Mouse (Mus musculus) MN1 (cell line): Measurements from ENCODE around the gene Igsf3.
A peak's percentile ranks its signal among the peaks of the same experiment; 100 is the strongest.

Experiments
- DNase-seq: peaks from one replicate; pipeline ENCODE4 v3.0.0-alpha.2; 2016; ENCODE audit warnings: low spot score

The Igsf3 gene

DNA sequence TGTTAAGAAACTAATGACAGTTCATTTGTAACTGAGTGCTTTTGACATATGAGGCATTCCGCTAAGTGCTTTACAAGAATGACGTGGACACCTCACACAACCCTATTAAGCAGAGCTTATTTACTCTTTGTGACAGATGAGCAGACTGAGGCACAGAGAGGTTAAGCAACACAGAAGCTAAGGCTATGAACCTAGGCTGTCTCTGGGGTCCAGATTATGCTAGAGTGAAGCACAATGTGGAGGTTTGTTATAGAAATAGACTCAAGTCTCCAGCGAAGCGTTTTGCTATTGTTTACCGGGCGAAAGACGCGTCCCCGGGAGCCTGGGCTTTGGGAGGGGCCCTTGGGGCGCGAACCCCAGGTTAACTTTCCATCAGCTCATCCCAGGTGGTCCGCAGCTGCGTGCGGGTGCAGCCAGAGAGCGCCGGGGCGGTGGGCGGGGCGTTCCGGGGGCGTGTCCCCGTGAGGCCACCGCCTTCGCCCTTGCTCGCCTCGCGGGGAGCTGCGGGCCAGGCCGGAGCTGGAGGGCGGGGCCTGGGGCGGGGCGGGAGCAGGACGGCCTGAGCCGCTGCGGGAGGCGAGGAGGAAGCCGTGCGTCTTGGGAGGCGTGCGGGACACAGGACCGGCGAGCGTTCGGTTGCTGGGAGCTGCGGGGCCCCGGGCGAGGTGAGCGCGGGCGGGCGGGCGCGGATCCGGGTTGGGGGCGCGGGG is at the start of gene Igsf3:
TSS of gene Igsf3 (plus strand) at position 546 of the 710 bp plus-strand sequence.
- peak; percentile 76 for DNase-seq

DNA sequence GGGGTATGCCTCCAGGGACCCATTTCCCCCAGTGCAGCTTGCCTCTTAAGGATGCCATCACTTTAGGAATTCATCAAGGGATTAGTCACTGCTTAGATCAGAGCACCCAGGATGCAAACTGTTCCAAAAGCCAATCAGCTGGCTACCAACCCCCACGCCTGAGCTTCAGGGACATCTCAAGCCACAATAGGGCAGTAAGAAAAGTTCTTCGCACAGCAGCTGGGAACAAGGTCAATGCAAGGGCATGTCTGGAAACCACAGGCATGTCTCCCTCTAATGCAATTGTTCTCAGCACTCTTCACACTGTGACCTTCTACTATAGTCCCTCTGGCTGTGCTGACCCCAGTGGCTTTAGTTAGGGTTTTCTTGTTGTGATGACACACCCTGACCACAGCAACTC is 49.6 kb upstream of the Igsf3 start:
- no peak for DNase-seq

DNA sequence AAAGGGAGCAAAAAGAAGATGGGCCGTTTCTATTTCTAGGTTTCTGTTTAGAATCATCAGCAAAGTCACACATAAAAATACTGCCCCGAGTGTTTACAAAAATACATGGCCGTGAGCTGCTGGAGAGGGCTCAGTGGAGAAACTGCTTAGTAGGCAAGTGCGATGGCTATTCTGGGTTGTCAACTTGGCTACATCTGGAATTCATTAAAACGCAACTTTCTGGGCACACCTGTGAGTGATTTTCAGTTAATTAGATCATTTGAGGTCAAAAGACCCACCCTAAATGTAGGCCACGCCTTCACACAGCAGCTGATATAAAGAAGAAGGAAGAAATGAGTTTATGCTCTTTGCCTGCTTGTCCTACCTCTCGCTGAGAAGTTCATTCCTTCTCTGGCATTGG is 48.3 kb upstream of the Igsf3 start:
- DNase-seq = no peak

DNA sequence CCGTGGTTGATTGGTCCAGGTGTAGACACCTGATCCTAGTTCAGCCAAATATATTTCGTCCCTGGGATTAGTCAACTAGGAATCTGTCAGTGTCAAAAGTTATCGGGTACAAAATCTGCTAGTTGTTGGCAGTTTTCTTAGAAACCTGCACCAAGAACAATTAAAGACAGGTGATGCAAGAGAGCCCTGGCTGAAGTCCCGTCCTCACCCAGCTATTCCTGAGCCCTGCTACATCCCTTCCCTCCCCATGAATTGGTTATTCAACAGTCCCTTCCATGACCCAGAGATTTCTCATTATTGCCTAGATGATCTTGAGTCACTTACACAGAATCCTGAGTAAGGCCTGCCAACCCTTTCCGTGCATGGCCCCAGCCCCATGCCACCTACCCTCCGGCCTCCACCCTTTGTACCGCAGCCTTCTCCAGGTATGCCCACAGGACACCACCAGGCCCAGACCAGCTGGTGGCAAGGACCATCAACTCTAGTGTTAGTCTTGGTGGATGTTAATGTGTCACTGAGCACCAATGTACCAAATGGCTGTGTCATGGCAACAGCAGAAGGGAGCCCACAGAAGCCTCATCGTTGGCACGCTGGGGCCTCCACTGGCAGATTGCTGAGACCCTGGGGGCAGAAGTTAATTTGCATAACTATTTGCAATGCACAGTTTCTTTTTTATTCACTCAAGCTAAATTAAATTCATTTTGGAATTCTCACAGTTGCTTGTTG is 33.5 kb upstream of the Igsf3 start:
- no peak for DNase-seq

- no peak for DNase-seq
Measured at GRCm38 (mm10) chr3:101344246-101344645, 32.6 kb upstream of the Igsf3 start.

DNA sequence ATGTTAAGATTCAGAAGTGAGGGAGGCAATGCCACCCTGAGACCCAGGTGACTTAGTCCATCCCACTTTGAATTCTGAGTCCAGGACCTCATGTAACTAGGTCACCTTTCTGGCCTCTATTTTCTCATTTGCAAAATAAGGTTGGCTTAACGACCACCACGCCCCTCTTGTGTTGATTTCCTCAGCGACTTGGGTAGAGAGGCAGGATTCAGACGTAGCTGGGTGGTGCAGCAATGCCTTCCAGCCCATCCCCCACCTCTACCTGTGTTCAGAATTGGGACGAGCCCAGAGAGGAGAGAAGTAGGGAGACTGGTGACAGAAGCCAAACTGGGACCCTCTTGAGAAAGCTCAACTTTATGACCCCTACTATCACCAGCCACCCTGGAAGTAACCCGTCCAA is 31.6 kb upstream of the Igsf3 start:
- no peak for DNase-seq

DNA sequence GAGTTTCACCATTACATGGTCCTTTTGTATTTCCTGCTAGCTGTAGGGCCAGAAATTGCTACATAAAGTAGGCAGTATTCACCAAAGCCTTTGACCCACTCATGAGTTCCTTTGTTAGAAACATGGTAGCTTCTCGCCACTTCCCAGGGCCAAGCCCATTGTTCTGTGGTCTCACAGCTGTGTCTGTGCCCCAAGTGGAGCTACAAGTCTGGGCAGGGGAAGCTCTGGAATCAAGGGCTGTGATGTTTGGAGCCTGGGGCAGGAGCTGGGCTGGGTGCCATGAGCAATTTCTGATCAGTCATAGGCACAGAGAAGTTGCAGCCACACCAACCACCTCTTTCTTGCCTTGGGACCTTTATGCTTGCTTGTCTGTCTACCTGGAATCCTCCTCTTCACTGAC is 30.1 kb upstream of the Igsf3 start:
- no peak for DNase-seq

GRCm38 (mm10) chr3:101348501-101349161 is 28.3 kb upstream of the Igsf3 start:
- no peak for DNase-seq

GRCm38 (mm10) chr3:101349542-101350307 is 27.2 kb upstream of the Igsf3 start:
- peak; percentile 47 for DNase-seq

DNA sequence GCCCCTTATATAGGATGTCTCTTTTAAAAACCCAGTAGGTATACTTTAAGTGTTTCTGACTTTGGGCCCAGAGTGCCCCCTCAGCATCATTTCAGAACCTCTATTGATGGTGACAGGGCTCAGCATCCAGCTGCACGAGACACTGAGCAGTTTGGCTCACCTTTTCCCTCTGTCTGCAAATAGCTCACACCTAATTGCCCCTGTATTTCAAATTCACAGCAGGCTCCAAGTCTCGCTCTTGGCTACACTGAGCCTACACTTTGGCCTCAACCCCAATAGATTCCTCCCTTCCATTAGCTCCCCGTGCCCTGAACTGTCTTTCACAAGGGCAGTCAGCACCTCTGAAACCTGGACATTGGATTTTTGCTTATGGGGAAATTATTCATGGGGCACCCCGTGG is 26.5 kb upstream of the Igsf3 start:
- DNase-seq = no peak

DNA sequence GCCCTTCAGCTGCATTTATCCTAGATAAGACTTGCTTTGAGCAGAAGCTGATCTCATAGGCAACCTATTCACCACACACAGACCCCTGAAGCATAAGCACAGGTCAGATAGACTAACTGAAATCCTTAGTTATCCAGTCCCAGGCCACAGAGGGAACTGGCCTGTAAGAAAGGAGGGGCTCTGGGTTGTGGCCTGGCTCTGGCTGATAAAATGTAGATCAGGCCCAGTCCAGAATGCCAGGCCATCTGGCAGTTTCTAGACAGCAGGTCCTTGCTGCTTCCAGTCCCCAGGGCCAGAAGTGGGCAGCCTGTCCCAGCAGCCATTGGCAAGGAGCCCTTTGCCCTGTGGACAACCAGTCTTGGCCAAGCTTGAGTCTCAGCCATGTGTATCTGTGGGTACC is 22.4 kb upstream of the Igsf3 start:
- peak; percentile 75 for DNase-seq

GRCm38 (mm10) chr3:101355702-101356101 is 21.2 kb upstream of the Igsf3 start:
- DNase-seq = no peak

DNA sequence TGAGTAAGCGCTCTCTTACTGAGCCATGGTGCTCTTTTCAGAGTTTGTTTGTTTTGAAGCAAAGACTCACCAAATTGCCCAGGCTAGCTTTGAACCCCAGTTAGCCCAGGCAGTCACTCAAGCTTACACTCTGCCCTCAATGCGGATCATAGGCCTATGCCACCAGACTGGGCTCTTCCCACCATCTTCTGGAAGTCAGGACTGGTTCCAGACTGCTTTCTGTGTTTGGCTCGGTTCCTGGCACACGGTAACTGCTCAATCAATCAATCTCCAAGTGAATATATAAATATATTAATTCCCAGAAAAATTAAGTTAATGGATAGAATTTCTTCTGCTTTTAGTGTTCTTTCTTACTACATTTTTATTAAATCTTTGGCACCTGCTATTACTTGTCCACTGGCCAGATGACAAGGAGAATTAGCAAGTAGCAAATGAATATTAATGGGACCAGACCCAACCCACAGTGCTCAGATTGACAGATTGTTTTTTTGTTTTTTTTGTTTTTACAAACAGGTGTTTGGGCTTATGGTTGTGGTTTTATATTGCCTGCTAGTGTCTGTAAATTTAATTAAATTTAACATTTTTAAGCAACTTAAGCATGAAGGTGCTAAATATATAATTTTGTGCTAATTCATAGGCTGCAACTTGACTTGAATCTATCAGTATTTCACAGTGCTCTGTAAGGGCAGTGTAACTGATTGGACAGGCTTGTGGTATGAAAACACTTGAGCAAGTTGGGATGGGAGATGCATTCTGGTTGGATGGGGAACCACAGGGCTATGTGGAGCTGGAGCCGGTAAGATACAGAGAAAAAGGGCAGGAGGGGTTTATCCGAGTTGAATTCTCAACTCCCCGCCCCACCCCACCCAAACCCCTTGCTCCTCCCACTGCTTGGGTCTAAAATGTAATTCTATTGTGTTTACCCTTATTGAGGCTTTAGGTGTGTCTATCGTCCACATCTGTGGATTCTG is 20.0 kb upstream of the Igsf3 start:
- no peak for DNase-seq

GRCm38 (mm10) chr3:101360832-101361231 is 16.1 kb upstream of the Igsf3 start:
- no peak for DNase-seq

DNA sequence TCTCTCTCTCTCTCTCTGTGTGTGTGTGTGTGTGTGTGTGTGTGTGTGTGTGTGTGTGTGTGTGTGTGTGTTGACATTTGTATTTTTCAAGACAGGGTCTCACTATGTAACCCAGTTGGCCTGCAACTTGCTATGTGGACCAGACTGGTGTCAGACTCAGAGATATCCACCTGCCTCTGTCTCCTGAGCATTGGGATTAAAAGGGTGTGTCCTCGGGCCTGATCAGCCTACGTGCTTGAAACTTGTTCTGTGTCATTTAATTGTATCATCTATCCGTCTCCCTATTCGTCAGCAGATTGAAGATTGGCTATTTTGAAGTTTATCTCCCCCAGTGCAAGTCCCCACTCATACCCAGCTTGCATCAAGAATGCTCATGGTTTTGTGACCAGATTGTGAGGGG is 14.5 kb upstream of the Igsf3 start:
- DNase-seq = no peak

DNA sequence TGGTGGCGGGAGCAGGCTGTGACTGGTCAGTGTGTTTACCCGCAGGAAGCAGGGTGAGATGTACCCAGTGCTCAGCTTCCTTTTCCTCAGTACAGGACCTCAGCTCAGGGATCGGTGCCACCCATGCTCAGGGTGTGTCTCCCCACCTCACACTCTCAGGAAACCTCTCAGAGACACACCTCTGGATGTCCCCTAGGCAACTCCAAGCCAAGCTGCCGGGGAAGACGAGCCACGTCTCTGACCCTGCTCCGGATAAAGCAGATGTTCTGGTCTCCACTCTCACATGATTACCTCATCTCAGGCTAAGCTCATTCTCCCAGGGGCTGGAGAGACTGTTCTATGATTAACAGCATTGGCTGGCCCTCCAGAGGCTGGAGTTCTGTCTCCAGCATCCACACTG is 13.3 kb upstream of the Igsf3 start:
- DNase-seq = no peak

GRCm38 (mm10) chr3:101365081-101365612 is 11.7 kb upstream of the Igsf3 start:
- no peak for DNase-seq

DNA sequence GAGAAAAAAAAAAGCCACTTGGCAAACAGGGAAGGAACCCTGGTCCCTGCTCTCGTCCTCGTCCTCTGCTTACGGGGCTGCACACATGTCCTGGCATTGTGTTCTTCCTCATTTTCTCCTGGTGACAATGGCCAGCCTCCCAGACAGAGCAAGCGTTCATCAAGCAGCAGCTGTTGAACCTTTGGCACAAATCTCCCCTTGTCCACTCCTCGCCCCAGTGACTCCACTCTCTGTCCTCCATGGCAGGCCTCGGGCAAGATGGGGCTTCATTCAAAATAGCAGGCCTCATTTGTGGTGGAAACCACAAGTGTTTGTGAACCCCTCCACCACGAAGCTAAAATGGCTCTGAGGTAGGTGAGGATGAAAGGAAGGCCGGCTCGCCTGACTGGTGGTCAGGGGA is 11.0 kb upstream of the Igsf3 start:
- no peak for DNase-seq

DNA sequence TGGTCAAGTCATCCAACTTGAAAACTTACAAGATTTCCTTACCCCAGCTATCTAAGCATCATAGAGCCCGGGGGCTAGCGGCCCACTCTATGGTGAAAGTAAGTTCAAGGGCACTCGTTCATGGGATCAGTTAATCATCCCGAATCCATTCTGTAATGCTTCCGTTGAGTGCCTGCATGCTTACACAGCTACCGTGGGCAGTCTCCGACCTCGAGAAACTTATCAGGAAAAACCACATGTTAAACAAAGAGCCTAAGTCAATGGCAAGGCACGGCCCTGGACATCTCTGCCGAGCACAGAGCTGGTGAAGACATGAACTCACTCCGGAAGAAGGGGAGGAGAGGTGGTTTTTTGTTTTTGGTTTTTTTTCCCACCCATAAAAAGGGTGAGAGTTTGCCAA is 9.5 kb upstream of the Igsf3 start:
- DNase-seq = no peak

DNA sequence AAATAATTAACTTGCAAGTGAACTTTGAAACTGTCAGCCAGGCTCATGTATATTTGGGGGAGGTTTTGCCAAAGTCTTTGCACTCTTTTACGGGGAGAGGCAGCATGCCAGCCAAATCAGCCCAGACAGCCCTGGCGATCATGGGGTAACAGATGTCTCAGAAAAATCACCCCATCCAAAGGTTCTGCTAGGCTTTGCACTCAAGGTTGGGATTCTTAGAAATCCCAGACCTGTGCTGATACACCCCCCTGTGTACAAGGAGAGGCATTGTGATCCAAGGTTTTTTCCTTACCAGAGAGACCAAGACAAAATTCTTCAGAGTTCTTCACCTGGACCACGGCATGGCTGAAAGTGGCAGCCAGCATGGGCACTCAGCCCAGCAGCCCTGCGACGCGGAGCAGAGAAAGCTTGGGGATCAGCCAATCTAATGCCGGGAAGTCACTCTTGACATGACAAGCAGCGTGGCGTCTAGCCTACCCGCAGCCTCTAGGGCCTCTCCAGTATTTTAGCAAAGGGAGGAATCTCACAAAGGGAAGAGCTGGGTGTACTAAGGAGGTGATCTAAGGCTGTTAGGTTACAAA is 7.5 kb upstream of the Igsf3 start:
- no peak for DNase-seq
